Mouse (Mus musculus) neural tube, embryonic 14.5 days (tissue): ENCODE data around the gene Zfp809. TPM values are rescaled to one million over a fixed set of nuclear protein-coding genes. Genes with fewer than 3 reads are reported as not detected.

Source experiments
- ATAC-seq: fragments of 200-750 bp; cut with Nextera tagmentation; 2 replicates; pipeline ENCODE4 v1.8.0; 2017; ENCODE audit warnings: low read depth, mild to moderate bottlenecking, moderate TSS enrichment, moderate library complexity
- H3K27ac ChIP-seq: fragments of 300-500 bp; sonication (generic); 2 replicates; pipeline ENCODE4 v1.5.1; 2014; ENCODE audit warnings: low read depth, mild to moderate bottlenecking, control low read depth, low read length, moderate library complexity, mixed read lengths
- H3K27me3 ChIP-seq: fragments of 300-500 bp; sonication (generic); 2 replicates; pipeline ENCODE4 v1.6.1; 2014; ENCODE audit warnings: low read length; ENCODE audit not compliant: control insufficient read depth, insufficient read depth
- H3K36me3 ChIP-seq: fragments of 300-500 bp; sonication (generic); 2 replicates; pipeline ENCODE4 v1.6.1; 2014; ENCODE audit warnings: low read length, mixed read lengths; ENCODE audit not compliant: control insufficient read depth, insufficient read depth
- H3K4me1 ChIP-seq: fragments of 300-500 bp; sonication (generic); 2 replicates; pipeline ENCODE4 v1.6.1; 2014; ENCODE audit warnings: low read length; ENCODE audit not compliant: control insufficient read depth, insufficient read depth
- H3K4me2 ChIP-seq: fragments of 300-500 bp; sonication (generic); 2 replicates; pipeline ENCODE4 v1.6.1; 2014; ENCODE audit warnings: mild to moderate bottlenecking, low read depth, low read length, control low read depth
- H3K4me3 ChIP-seq: fragments of 300-500 bp; sonication (generic); 2 replicates; pipeline ENCODE4 v1.5.1; 2014; ENCODE audit warnings: low read depth, low read length, control low read depth, mixed read lengths
- H3K9ac ChIP-seq: fragments of 300-500 bp; sonication (generic); replicated peaks from 2 replicates; pipeline ENCODE4 v1.6.1; 2014; ENCODE audit warnings: low read depth, mild to moderate bottlenecking, control low read depth, low read length, mixed read lengths
- H3K9me3 ChIP-seq: fragments of 300-500 bp; sonication (generic); 2 replicates; pipeline ENCODE4 v1.6.1; 2016; ENCODE audit warnings: low read length; ENCODE audit not compliant: control insufficient read depth
- WGBS: fragments of 180-500 bp; shearing (Covaris S2); extraction: QIAGEN DNeasy Blood & Tissue Kit; methylation state at CpG from one replicate; pipeline ENCODE4 v1.1.7; 2014; 5-methylcytosine and 5-hydroxymethylcytosine counted together
- polyA plus RNA-seq: library from polyadenylated mRNA; unstranded; fragments of >200 nt; fragmentation: Nextera tagmentation; extraction: Ambion mirVana; gene quantifications from 2 replicates; pipeline ENCODE4 v1.2.1, GENCODE M21; 2014

The Zfp809 gene
- polyA plus RNA-seq: 10.7 and 12.0 TPM in 2 replicates

DNA sequence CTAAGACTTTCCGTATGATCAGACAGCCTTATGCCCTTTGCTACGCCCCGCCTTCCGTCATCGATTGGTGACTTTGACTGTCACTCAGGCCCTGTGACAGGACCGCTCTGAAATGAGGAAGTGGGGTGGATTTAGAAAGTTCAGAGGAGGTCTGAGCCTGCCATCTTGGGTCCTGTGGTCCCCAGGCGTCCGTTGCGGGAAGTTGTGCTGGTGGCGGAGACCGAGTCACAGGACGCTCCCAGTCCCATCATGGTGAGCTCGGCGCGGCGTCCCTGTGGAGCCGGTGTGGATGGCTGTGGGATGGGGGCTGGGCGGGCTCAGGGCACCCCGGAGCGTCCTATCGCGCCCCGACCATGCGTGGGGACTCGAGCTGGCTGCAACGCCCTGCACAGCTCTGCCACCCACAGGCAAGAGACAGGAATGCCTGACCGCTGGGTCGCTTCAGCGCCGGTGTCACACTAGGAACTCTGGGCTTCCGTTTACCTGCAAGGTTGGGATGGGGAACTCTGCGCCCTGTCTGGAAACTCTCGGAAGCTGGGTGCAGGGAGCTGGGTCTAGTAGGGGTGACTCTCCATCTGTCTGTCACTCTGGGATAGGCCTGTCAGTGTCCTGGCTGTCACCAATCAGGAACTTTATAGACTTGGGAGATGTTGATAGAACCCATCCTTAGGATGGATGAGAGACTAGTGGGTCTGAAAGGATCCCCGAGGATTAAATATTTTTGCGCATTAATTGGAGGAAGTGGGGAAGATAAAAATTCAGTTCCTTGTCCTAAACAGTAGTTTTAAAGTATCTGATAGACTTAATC lies at the start of gene Zfp809:
Gene Zfp809, plus strand, starts transcription at position 134 of the 808 bp plus-strand sequence.
- peak within 1 kb of the TSS; percentile 53 for H3K9ac ChIP-seq
- ATAC-seq: peak; percentile 99
- WGBS: 2% methylated on average over 35 of the region's 35 CpGs
- no peaks in the 10 kb centered on the region for H3K9me3 ChIP-seq
- H3K36me3 ChIP-seq: no peaks in the 10 kb centered on the region
- H3K4me1 ChIP-seq: no peaks in the 10 kb centered on the region
- peak within 1 kb of the TSS; percentile 54 for H3K4me2 ChIP-seq
- H3K4me3 ChIP-seq: peak within 1 kb of the TSS; percentile 56
- H3K27me3 ChIP-seq: no peaks in the 10 kb centered on the region
- H3K27ac ChIP-seq: peak within 1 kb of the TSS; percentile 72; the same call in 1 of the 2 replicates

- H3K9me3 ChIP-seq: no peaks in the 10 kb centered on the region
- H3K9ac ChIP-seq: peak within 1 kb of the TSS; percentile 28; the same call in 1 of the 2 replicates
- no peaks in the 10 kb centered on the region for H3K27me3 ChIP-seq
- no peaks in the 10 kb centered on the region for H3K4me1 ChIP-seq
- WGBS: 15% methylated on average over 43 of the region's 43 CpGs
- H3K4me3 ChIP-seq: peak within 1 kb of the TSS; percentile 36
- H3K27ac ChIP-seq: no peak within 1 kb of the TSS
- peak; percentile 82 for ATAC-seq
- peak within 1 kb of the TSS; percentile 60 for H3K4me2 ChIP-seq
- H3K36me3 ChIP-seq: no peaks in the 10 kb centered on the region
Measured at GRCm38 (mm10) chr9:22188025-22188611, 37.4 kb upstream of the Zfp809 start, which contains the start of gene Zfp872. Gene Zfp872, plus strand, starts transcription at chr9:22188090.

DNA sequence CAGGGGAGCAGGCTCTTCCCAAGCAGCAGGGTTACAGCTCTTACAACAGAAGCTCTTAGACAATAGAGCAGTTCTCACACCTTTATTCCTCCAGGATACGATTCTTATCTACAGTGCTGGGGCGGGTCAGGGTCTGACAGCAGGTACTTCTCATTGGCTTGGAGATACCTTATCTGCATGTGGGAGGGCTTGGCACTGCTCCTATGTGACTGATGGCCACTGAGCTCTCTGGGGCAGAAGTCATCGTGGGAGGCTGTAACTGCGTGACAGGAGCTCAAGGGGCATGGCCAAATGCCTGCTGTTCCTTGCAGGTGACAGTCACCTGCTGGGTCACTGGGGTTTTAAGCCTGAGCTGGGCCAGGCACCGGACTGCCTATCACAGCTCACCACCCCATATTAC lies 29.1 kb upstream of the Zfp809 start:
- H3K9ac ChIP-seq: no peak overlapping the region
- H3K27ac ChIP-seq: no peak overlapping the region
- no peaks in the 10 kb centered on the region for H3K36me3 ChIP-seq
- H3K27me3 ChIP-seq: no peaks in the 10 kb centered on the region
- H3K4me3 ChIP-seq: no peak overlapping the region
- peaks cover 11% of the 10 kb centered on the region for H3K9me3 ChIP-seq
- no peak for ATAC-seq
- WGBS: 44% methylated on average over 5 of the region's 5 CpGs
- H3K4me2 ChIP-seq: no peak overlapping the region
- no peaks in the 10 kb centered on the region for H3K4me1 ChIP-seq

- 71% methylated on average over 2 of the region's 2 CpGs for WGBS
- Histone ChIP-seq H3K27me3 (no peaks in the 10 kb centered on the region), H3K36me3 (no peaks in the 10 kb centered on the region), H3K4me1 (no peaks in the 10 kb centered on the region), H3K4me3 (no peak overlapping the region), H3K9ac (no peak overlapping the region), H3K9me3 (no peaks in the 10 kb centered on the region), H3K27ac (no peak overlapping the region), H3K4me2 (no peak overlapping the region)
- no peak for ATAC-seq
Measured at GRCm38 (mm10) chr9:22213785-22214194, 11.7 kb upstream of the Zfp809 start.

- no peak overlapping the region for H3K9ac ChIP-seq
- H3K9me3 ChIP-seq: no peaks in the 10 kb centered on the region
- WGBS: 92% methylated on average over 2 of the region's 2 CpGs
- no peak overlapping the region for H3K4me3 ChIP-seq
- no peak for ATAC-seq
- no peak overlapping the region for H3K4me2 ChIP-seq
- no peaks in the 10 kb centered on the region for H3K27me3 ChIP-seq
- no peaks in the 10 kb centered on the region for H3K4me1 ChIP-seq
- H3K36me3 ChIP-seq: no peaks in the 10 kb centered on the region
- no peak overlapping the region for H3K27ac ChIP-seq
Measured at GRCm38 (mm10) chr9:22214549-22214948, 11.0 kb upstream of the Zfp809 start.

DNA sequence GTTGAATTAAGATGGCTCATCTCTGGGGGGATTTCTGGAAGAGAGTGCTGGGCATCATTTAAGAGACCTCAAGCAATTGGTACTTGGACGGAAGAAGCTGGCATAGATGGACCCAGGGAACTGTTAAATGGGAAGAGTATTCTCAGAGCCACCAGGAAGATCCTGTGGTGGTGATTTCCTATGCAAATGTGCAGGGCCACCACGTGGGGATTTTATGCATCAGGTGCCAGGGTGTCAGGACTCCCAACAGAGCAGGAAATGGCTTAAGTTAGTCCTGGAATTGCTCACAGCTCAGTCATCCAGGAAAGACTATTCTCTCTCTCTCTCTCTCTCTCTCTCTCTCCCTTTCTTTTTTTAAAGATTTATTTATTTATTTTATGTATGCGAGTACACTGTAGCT lies 8.8 kb upstream of the Zfp809 start:
- Histone ChIP-seq H3K36me3 (no peaks in the 10 kb centered on the region), H3K4me2 (no peak overlapping the region), H3K9ac (no peak overlapping the region), H3K9me3 (no peaks in the 10 kb centered on the region), H3K4me1 (no peaks in the 10 kb centered on the region), H3K27me3 (no peaks in the 10 kb centered on the region), H3K4me3 (no peak overlapping the region), H3K27ac (no peak overlapping the region)
- ATAC-seq: no peak
- 54% methylated on average over 3 of the region's 3 CpGs for WGBS

DNA sequence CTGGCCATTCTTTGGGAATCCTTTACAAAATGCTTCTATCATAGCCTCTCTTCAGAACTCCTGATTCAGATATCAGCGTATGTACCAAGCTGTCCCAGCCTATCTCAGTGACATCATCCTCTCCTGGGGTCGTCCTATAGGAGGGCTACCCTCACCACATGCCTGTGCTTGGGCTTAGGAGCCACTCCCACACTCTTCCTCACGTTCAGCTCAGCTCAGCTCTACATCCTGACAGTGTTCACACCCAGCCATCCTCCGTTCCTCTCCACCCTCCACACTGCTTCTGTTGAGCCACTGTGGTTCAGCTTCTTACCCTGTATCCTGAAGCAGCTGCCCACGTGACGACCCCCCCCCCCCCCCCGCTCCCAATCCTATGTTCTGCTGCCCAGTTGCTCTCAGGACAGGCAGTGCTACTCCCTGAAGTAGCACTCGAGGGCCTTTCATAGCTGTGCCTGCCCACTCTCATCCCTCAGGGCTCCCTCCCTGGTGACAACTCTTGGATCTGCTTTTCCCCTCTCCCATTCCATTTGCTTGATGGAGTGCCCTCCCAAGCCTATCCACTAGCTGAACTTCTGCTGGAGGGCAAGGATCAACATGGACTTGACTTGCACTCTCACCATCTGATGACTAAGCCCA lies 7.5 kb upstream of the Zfp809 start:
- H3K4me1 ChIP-seq: no peaks in the 10 kb centered on the region
- no peaks in the 10 kb centered on the region for H3K36me3 ChIP-seq
- H3K9ac ChIP-seq: no peak overlapping the region
- H3K4me2 ChIP-seq: no peak overlapping the region
- no peaks in the 10 kb centered on the region for H3K27me3 ChIP-seq
- no peak overlapping the region for H3K27ac ChIP-seq
- H3K4me3 ChIP-seq: no peak overlapping the region
- no peaks in the 10 kb centered on the region for H3K9me3 ChIP-seq
- no peak for ATAC-seq
- WGBS: 52% methylated on average over 8 of the region's 8 CpGs

GRCm38 (mm10) chr9:22224066-22224465 lies 1.4 kb upstream of the Zfp809 start:
- Histone ChIP-seq H3K4me1 (no peaks in the 10 kb centered on the region), H3K4me3 (no peak overlapping the region), H3K9ac (no peak overlapping the region), H3K4me2 (no peak overlapping the region), H3K36me3 (no peaks in the 10 kb centered on the region), H3K27ac (no peak overlapping the region), H3K27me3 (no peaks in the 10 kb centered on the region), H3K9me3 (no peaks in the 10 kb centered on the region)
- no peak for ATAC-seq
- 93% methylated on average over 4 of the region's 4 CpGs for WGBS
